Mouse (Mus musculus) bone marrow macrophage, adult 2 months (primary cell): ENCODE results near the gene Sdhaf2.

Experiments
- CTCF ChIP-seq: IDR thresholded peaks from 2 replicates; pipeline ENCODE4 v1.5.1; 2012; ENCODE audit warnings: low read depth, mild to moderate bottlenecking, low read length, moderate library complexity
- POLR2A ChIP-seq: IDR thresholded peaks from 2 replicates; pipeline ENCODE4 v1.6.1; 2012; ENCODE audit warnings: mild to moderate bottlenecking, low read depth, low read length, borderline replicate concordance

DNA sequence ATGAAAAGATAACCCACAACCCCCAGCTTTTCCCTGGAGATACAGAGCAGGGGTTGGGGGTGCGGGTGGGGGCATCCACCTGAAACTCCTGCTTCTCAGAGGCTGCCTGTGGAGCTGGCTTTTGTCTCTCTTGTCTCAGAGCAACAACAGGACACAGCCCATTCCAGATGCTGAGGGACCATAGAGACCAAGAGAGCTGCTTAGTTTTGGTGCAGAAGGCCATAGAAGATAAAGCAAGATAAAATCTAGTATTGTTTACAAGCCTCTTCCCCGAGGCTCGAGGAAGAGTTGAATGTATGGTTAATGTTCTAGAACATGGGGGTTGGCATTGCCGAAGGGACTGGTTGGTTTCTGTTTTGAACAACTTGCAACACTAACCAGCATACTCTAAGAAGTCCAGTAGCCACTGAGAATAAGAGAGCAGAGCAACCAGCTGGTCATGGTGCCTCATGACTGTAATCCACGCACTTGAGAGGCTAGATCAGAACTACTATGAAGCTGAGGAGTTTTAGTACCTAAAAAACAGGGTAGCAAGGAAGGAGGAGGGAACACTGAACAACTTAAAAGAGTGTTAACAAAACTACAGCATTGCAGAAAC is 2.4 kb downstream of the Sdhaf2 start:
- TF ChIP-seq CTCF = no peak
- no peak for TF ChIP-seq POLR2A
